Mouse (Mus musculus) cerebellum, adult 2 months (tissue): ENCODE results near the gene Ccdc113.

Source experiments
- CTCF ChIP-seq: fragments of 200-500 bp; IDR thresholded peaks from 2 replicates; pipeline ENCODE4 v1.5.1; 2011; ENCODE audit warnings: low read depth, mild to moderate bottlenecking, control low read depth, low read length, moderate library complexity, borderline replicate concordance; ENCODE audit not compliant: insufficient read depth
- POLR2A ChIP-seq: fragments of 200-500 bp; IDR thresholded peaks from 2 replicates; pipeline ENCODE4 v1.6.1; 2011; ENCODE audit warnings: low read length, control low read depth, borderline replicate concordance; ENCODE audit not compliant: insufficient read depth

DNA sequence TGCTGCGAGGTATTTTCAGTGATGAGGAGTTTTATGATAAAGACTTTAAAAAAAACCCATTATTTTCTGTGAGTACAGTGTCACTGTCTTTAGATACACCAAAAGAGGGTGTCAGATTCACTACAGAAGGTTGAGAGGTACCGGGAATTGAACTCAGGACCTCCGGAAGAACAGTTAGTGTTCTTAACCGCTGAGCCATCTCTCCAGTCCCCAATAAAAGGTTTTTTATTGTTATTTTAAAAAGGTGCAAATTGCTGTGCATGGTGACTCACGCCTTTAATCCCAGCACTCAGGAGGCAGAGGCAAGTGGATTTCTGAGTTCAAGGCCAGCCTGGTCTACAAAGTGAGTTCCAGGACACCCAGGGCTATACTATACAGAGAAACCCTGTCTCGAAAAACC, 38.4 kb upstream of the Ccdc113 start:
- TF ChIP-seq POLR2A: no peak
- TF ChIP-seq CTCF: no peak
